Mouse (Mus musculus): ENCODE measurements around the gene Sele.

DNA sequence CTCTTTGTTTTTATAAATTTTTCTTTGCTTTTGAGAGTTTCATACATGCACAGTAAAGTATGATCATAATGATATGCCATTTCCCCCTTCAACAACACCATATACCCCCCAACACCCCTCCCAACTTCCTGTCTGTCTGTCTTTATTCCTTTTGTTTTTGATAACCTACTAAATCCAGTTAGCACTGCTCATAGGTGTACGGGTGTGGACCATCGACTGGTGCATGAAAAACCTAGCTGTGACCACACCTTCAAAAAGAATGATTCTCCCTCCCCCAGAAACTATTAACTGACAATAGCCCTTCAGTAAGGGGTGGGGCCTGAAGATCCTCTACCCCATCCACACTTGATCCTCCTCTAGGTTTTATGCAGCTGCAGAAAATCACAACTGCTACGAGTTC lies 15.7 kb downstream of the Sele start:
- TF ChIP-seq GATA1 (IDR thresholded peaks at IDR 0.05; ENCODE audit: borderline replicate concordance, low read length) (no peak), FLI1 (IDR thresholded peaks at IDR 0.05; ENCODE audit: low read length) (no peak)
